Mouse (Mus musculus) C2C12 (cell line): ENCODE data around the gene Tusc2. TPM values are rescaled to one million over a fixed set of nuclear protein-coding genes. Genes with fewer than 3 reads are reported as not detected.

Source experiments
- H3K27me3 ChIP-seq: one replicate; pipeline ENCODE4 v1.6.1; 2011; ENCODE audit not compliant: control insufficient read depth, insufficient read depth, insufficient read length
- H3K36me3 ChIP-seq: one replicate; pipeline ENCODE4 v1.6.1; 2011; ENCODE audit not compliant: control insufficient read depth, insufficient read depth
- H3K4me3 ChIP-seq: one replicate; pipeline ENCODE4 v1.5.1; 2011; ENCODE audit warnings: mild to moderate bottlenecking, control low read depth; ENCODE audit not compliant: poor library complexity, insufficient read depth, severe bottlenecking
- H3K79me2 ChIP-seq: one replicate; pipeline ENCODE4 v1.6.1; 2011; ENCODE audit not compliant: control insufficient read depth, insufficient read depth
- H3K79me3 ChIP-seq: one replicate; pipeline ENCODE4 v1.6.1; 2011; ENCODE audit warnings: low read depth, control low read depth
- H3ac ChIP-seq: one replicate; pipeline ENCODE3; 2011; ENCODE audit warnings: low read depth; ENCODE audit not compliant: control insufficient read depth, insufficient read length
- CEBPB ChIP-seq: IDR thresholded peaks from one replicate; pipeline ENCODE4 v1.6.1; 2011; ENCODE audit warnings: low read depth, mild to moderate bottlenecking, control low read depth, moderate library complexity
- CTCF ChIP-seq: IDR thresholded peaks from one replicate; pipeline ENCODE4 v1.5.1; 2011; ENCODE audit not compliant: control insufficient read depth, insufficient read depth, insufficient read length
- FOSL1 ChIP-seq: IDR thresholded peaks from one replicate; pipeline ENCODE4 v1.8.0; 2011; ENCODE audit warnings: mild to moderate bottlenecking, low read length; ENCODE audit not compliant: poor library complexity, insufficient read depth, severe bottlenecking
- MAX ChIP-seq: IDR thresholded peaks from one replicate; pipeline ENCODE4 v1.6.1; 2011; ENCODE audit warnings: mild to moderate bottlenecking, control low read depth
- MYOD1 ChIP-seq: IDR thresholded peaks from one replicate; pipeline ENCODE4 v1.6.1; 2011; ENCODE audit warnings: low read depth; ENCODE audit not compliant: control insufficient read depth, insufficient read length
- MYOG ChIP-seq: IDR thresholded peaks from one replicate; pipeline ENCODE4 v1.6.1; 2011; ENCODE audit not compliant: control insufficient read depth, insufficient read length; ENCODE audit errors: extremely low read depth
- USF1 ChIP-seq: IDR thresholded peaks from one replicate; pipeline ENCODE4 v1.6.1; 2011; ENCODE audit warnings: low read depth, mild to moderate bottlenecking, control low read depth, moderate library complexity
- polyA plus RNA-seq: library from polyadenylated mRNA; unstranded; fragments of >200 nt; fragmentation: generic; extraction: Trizol; gene quantifications from one replicate; pipeline ENCODE4 v1.2.1, GENCODE M21; 2012; ENCODE audit warnings: missing spikeins

Gene Tusc2
- polyA plus RNA-seq, 1 experiment = 15.9 TPM

DNA sequence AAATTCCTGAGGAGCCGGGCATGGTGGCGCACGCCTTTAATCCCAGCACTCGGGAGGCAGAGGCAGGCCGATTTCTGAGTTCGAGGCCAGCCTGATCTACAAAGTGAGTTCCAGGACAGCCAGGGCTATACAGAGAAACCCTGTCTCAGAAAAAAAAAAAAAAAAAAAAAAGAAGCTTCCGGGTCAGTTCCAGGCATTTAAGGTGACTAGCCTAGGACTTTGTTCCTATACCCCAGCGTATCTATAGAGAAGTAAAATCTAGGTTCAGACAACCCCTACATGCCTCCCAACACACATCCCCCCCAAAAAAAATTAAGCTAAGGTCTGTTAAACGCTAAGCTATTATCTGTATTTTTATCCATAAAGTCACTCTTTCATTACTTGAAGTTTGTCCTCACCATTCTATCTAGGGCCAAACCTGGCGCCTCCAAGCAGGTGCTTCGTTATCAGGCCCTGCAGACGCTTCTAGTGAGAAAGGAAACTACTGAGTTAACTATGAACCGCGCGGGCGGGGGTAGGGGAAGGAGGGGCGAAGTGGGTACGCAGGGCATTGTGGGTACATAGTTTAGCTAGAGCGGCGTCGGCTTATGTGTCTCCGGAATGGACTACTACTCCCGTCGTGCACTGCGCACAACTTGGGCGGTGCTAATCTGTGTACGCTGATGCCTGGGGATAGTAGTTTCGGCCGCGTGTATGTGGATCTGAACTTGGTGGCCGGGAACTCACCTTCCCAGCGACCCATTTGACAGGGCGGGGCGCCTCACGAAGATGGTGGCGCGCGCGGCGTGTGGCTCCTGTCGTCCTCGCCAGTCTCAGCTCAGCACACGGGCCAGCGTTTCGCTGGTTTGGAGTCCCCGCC is 24.1 kb downstream of the Tusc2 start, which contains the start of gene Ifrd2:
TSS of gene Ifrd2 (plus strand) at position 669 of the 859 bp plus-strand sequence.
- peaks cover 24% of the 10 kb centered on the region for H3K36me3 ChIP-seq
- H3K27me3 ChIP-seq = no peaks in the 10 kb centered on the region
- TF ChIP-seq CTCF (no peak), USF1 (no peak), MAX (no peak), FOSL1 (no peak)
- peaks cover 21% of the 10 kb centered on the region for H3K79me3 ChIP-seq
- peak within 1 kb of the TSS; percentile 82 for H3ac ChIP-seq
- peak within 1 kb of the TSS; percentile 70 for H3K4me3 ChIP-seq
- peaks cover 35% of the 10 kb centered on the region for H3K79me2 ChIP-seq

DNA sequence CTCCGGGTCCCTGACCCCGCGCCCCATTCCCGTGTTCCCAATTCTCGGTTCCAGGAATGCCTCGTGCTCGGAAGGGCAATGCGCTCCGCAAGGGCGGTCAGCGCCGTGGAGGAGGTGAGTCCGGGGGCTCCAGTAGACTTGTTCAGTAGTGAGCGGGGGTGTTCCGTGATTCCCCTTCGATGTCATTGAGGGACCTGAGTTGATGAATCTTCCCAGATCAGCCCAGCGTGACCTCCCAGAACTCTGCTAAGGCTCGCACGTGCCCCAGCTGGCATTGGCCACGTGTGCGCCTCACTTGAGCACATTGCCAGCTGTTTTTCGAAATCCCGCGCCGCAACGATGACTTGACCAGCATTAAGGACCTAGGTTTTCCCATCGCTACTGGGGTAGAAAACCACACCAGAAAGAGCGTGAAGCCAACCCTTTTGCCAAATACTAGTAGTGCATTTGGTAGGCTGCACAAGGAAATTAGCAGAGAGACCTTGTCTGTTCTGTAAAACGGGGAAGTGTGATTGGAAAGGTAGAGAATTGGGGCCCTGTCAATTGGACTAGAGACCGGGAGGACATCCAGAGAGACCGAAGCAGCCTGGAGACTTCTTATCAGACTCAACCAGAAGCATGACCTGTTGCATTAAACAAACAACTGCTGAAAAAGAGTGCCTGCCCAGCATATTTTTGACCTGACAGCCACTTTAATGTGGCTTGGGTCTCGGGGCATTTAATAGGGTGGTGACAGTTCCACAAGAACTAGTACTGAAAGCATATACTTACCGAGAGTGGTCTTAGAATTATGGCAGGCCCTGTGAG is 25.0 kb downstream of the Tusc2 start:
- TF ChIP-seq USF1 (peak; percentile 62), MAX (peak; percentile 97), CTCF (no peak)
- H3ac ChIP-seq = peak overlapping the region; percentile 82
- H3K79me2 ChIP-seq = peaks cover 35% of the 10 kb centered on the region
- H3K36me3 ChIP-seq = peaks cover 28% of the 10 kb centered on the region
- no peaks in the 10 kb centered on the region for H3K27me3 ChIP-seq
- peak overlapping the region; percentile 70 for H3K4me3 ChIP-seq
- peaks cover 21% of the 10 kb centered on the region for H3K79me3 ChIP-seq

DNA sequence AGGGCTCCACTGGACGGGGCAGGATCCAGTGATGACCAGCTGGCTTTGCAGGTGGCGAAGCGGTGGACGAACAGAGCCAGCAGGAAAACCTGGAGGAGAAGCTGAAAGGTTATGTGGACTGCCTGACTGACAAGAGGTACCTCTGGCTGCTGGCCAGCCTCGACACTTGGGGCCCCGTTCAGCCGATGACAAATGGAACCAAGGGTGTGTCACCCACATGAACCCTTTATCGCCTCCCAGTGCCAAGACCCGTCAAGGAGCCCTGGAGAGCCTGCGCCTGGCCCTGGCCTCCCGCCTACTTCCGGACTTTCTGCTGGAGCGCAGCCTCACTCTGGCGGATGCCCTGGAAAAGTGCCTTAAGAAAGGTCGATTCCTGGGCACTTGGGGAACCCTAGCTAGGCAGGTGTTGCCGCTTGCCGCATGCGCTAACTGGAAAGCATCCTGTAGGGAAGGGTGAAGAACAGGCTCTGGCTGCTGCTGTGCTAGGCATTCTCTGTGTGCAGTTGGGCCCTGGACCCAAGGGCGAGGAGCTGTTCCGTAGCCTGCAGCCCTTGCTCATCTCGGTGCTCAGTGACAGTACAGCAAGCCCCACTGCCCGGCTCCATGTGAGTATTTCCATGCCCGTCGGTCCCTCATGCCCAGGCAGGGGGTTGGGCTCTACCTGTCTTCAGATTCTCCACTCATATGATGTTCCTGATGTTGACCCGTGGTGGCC is 27.2 kb downstream of the Tusc2 start:
- peaks cover 35% of the 10 kb centered on the region for H3K79me2 ChIP-seq
- no peaks in the 10 kb centered on the region for H3K27me3 ChIP-seq
- H3K36me3 ChIP-seq = peaks cover 34% of the 10 kb centered on the region

DNA sequence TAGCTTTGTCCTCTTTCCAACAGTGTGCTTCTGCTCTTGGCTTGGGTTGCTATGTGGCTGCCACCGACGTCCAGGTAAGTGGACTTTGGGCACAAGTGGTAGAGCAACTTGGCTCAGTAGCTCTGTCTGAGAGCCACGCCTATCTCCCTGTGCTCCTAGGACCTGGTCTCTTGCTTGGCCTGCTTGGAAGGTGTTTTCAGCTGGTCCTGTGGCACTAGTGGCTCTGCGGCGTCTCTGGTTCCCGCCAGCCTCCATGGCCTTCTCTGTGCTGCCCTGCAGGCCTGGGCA is 27.7 kb downstream of the Tusc2 start:
- Histone ChIP-seq H3K4me3 (no peak overlapping the region), H3K79me2 (peaks cover 35% of the 10 kb centered on the region), H3ac (no peak overlapping the region), H3K79me3 (peaks cover 21% of the 10 kb centered on the region), H3K36me3 (peaks cover 34% of the 10 kb centered on the region), H3K27me3 (no peaks in the 10 kb centered on the region)
- no peak for TF ChIP-seq MYOD1
- TF ChIP-seq MYOG = no peak
- TF ChIP-seq USF1 = no peak
- TF ChIP-seq CEBPB = no peak
- no peak for TF ChIP-seq MAX
- no peak for TF ChIP-seq CTCF
- TF ChIP-seq FOSL1 = no peak

More for the DNA sequence above, 27.2 kb downstream of the Tusc2 start:
- Histone ChIP-seq H3K4me3 (no peak overlapping the region), H3ac (no peak overlapping the region), H3K79me3 (peaks cover 21% of the 10 kb centered on the region)
- TF ChIP-seq USF1 (no peak), CTCF (no peak), MYOD1 (no peak), FOSL1 (no peak), CEBPB (no peak), MAX (no peak), MYOG (no peak)

DNA sequence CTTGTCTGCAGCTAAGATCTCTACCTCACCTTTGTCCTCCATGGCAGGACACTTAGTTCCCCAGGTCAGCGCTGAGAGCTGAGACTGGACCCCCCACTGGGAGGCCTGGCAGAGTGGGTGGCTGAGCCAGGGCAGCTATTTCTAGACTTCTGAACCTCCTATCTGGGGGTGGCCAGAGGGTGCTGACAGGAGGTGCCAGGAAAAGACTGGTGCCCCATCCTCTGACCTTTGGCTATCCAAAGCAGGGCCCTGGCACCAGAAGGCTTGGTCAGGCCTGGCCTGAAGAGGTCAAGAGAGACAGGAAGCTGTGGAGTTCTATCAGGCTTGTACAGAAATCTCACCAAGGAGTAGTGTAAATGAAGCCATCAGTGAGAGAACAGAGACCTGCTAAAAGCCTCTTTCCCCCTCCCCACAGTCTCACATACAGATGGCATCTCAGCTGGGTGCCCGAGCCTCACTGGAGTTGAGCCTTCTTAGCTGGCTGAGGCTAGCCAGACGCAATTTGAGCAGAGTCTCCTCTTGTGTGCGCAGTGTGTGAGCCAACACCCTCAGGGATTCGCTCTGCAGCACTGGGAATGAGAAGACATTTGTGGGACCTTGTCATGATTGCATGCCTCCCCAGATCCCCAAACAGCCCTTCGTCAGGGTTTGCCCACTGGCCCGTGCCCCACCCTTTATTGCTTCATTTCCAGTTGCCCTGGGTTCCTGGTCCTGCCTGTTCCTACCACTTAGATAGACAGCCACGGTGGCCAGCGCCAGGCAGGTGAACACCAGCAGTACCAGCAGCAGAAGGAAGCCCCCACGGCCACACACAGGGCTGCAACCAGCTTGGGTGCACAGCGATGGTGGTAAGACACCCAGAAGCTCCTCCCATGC is 30.3 kb downstream of the Tusc2 start:
- Histone ChIP-seq H3K4me3 (no peak overlapping the region), H3K79me3 (peaks cover 17% of the 10 kb centered on the region), H3K27me3 (no peaks in the 10 kb centered on the region), H3K79me2 (peaks cover 27% of the 10 kb centered on the region), H3K36me3 (peaks cover 34% of the 10 kb centered on the region), H3ac (no peak overlapping the region)
- no peak for TF ChIP-seq CTCF
- no peak for TF ChIP-seq MAX
- TF ChIP-seq USF1 = no peak
- no peak for TF ChIP-seq FOSL1
- no peak for TF ChIP-seq MYOG
- TF ChIP-seq MYOD1 = no peak
- TF ChIP-seq CEBPB = no peak
